Mouse (Mus musculus) left cerebral cortex, postnatal 4 days (tissue): ENCODE data around the gene Cep95. TPM values are rescaled to one million over a fixed set of nuclear protein-coding genes. Genes with fewer than 3 reads are reported as not detected.
A peak's percentile ranks its signal among the peaks of the same experiment; 100 is the strongest.
"Not testable (repeated sequence)": the region's sequence is repeated elsewhere in the genome, so short reads cannot be mapped to it uniquely, and the experiment has no call there.

Source experiments
- DNase-seq: peaks from one replicate; pipeline ENCODE4 v3.0.0-alpha.2; 2022
- intact Hi-C: fragments of 180-260 bp; cut with DNase I; formaldehyde crosslinking; loops from one replicate; pipeline ENCODE4 v1.15.1; 2025
- total RNA-seq, 2 experiments: library from RNA; stranded (reverse); gene quantifications; 2 replicates each; pipeline ENCODE4 v1.2.3; 2021

The Cep95 gene
- total RNA-seq, 2 experiments from 2014 or later = 14.6 to 19.6 TPM

DNA sequence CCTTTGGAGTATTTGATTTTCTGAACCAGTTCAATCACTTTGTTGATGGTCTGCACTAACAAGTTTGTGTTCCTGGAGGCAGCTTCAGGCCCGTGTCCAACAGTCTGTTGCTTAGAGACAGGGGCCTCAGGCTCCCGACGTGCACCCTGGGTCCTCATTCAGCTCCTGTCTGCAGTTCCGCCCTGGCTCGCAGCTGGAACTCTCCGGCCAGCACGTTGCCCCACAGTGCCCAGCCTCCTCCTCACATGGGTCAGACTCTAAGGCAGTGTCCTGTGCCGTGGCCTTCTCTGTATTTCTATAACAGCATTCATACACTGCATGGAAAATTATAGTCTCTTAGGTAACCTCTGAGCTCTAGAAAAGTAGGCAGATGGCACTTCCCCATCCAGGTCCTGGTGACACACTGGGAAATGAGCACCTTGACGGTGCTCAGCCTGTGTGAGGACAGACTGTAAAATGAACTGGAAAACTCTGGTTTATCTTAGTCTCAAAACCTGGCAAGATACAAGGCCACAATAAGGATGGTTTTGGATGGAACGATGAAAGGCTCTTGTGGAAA, 13.1 kb downstream of the Cep95 start:
- intact Hi-C loops = no loop called here

DNA sequence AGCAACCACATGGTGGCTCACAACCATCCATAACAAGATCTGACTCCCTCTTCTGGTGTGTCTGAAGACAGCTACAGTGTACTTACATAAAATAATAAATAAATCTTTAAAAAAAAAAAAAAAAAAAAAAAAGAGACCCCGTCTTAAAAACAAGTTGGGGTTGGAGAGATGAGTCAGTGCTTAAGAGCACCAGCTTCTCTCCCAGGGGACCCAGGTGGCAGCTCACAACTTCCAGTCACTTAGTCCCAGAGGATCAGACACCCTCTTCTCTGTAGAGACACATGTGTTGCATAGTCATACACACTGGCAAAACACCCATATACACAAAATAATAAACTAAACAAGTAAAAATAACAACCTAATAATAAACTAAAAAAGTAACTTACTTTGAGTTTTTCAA, 18.4 kb downstream of the Cep95 start:
- DNase-seq, intact Hi-C loops: not testable (repeated sequence)

More for the DNA sequence above, 13.1 kb downstream of the Cep95 start:
- DNase-seq = no peak

DNA sequence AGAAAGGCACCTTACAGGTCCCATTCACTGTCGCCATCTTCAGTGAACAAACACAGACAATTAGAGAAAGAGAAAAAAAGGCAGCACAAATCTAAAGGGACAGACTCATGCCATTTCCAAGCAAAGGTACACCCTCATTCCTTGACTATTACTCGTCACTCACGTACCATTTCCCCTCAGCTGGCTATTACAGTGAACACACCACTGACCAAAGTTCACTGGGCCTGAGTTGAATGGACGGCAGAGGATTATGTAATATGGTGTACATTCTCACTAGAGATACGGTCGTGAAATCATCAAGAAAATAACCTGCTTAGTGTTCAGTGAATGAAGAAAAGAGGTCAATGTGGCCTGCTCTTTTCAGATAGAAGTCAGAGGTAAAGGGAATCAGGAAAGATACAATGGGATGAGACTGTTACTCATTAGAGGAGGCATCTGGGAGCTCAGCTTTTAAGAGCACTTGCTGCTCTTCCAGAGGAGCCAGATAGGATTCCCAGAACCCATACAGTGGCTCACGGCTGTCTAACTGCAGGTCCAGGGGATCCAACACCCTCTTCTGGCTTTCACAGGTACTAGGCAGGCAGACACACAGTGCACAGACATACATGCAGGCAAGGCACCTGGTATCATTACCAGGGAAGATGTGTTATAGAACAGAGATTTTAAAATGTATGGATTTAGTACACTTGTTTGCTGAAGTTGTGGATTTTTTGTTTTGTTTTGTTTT, 23.5 kb downstream of the Cep95 start:
- DNase-seq = no peak
- intact Hi-C loops = no loop called here

DNA sequence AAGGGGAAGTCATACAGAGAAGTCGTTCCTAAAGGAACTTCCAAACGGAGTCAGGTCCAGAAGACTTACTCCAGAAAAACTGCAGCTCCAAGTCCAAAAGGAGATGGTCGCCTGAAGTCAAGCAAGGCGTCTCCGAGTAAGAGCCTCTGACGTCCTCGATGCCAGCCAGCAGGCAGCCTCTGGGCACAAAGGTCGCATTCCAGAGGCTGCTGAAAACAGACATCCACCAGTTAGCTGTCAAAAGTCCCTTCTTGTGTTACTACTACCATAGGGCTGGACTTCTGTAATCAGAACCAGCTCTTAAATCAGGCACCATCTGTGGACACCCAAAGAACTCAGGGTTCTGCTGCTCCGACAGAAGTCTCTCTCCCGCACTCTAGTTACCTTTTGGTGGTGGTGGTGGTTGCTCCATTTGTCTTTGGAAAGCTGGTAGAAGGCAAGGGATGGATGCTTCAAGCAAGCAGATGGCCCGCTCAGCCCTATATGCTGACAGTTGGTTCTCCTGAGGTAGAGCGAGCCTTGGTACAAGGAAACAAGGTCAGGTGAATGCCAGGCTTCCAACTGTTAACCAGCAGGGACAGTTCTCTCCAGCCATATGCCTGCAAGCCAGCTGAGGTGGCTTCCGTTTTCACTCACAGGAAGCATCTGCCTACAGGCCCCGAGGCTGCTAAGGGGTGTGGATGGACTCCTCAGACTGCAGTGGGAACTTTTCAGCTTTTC, 25.7 kb downstream of the Cep95 start:
- intact Hi-C loops = no loop called here
- DNase-seq = peak; percentile 73

DNA sequence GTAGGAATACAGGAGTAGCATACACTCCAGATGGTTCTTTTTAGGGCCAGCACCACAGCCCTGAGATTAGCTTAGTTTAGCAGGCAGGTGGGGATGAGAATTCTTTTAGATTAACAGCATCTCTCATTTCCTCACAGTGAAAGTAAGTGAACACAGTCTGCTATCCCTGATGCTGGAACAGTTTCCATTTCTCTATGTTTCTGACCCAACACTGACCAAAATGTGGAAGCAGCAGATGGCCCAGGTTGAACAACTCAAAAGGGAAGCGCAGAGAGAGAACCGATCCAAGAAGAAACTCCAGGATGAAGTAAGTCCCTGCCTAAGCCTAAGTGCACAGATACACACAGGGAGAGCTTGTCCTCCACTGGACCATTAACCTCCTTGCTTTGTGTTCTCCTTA, 26.3 kb downstream of the Cep95 start:
- no peak for DNase-seq
- intact Hi-C loops = no loop called here

DNA sequence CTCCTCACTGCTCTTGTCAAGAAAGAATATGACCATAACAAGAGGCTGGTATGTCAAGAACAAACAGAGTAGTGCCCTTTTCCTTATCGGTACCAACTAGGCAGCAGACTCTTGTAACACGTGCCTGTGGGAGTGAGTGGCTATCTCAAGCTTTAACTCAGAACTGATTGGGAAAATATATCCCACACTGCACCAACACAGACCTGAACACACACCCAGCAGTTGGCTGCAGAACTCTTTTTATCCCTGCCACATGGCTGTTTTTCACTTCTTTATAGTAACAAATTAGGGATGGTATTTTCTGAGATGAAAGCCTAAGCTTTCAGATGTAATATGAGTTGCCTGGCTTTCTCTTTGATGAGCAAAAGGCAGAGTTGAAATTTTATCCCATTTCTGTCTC, 26.7 kb downstream of the Cep95 start:
- DNase-seq = no peak
- intact Hi-C loops = no loop called here

- DNase-seq = peak; percentile 48
- intact Hi-C loops = no loop called here
These were observed 27.3 kb downstream of the Cep95 start for GRCm38 (mm10) chr11:106816316-106816715.

DNA sequence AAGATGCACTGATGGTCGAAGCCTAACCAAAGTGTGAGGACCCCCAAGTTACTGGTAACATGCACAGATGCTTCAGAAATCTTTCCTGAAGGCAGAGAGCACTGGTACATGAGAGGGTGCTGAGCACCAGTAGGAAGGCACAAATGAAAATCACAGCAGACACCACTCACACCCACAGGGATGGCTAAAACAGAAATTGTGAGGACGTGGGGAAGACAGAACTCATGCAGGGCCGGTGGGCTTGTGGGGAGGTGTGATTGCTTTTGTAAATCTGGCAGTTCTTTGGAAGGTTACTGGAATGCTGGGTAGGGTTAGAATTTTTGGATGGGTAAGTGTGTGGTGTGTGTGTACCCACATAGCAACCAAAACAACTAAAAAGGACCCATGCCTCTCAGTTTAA, 28.1 kb downstream of the Cep95 start:
- no peak for DNase-seq
- intact Hi-C loops = no loop called here

DNA sequence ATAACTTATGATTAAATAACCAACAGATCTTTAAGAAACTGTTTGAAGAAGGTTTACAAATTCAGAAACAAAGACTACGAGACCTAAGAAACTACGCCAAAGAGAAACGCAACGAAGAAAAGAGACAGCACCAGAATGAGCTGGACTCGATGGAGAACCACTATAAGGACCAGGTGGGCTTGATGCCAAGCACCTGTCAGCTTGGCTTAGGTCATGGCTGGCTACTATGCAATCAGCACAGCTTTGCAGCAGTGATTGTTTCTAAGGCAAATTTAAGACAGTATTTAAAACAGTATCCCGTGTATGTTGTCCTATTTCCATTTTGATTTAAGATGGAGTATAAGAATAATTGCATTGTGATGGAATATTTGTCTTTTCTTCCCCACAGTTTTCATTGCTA, 28.8 kb downstream of the Cep95 start:
- DNase-seq = peak; percentile 80
- intact Hi-C loops = no loop called here

GRCm38 (mm10) chr11:106818341-106818740, 29.3 kb downstream of the Cep95 start:
- DNase-seq = peak; percentile 50
- intact Hi-C loops = no loop called here

- DNase-seq = peak; percentile 45
- intact Hi-C loops = no loop called here
These were observed 30.5 kb downstream of the Cep95 start for GRCm38 (mm10) chr11:106819595-106819994.

DNA sequence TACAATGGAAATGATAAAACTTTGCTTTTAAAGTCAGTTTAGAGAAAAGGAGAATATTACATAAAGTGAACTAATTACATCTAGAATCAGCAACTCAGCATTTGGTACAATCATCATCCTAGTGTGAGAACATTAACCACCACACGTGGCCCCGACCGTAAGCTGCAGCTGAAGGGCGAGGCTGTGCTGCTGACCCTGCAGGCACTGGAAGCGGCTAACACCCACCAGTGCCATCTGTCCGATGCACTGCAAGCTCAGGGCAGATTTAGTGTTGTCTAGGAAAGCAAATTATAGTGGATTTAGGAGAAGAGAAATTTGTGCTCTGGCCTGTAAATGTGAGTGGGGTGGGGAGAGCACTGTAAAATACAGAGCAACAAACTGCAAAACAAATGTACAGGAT, 31.2 kb downstream of the Cep95 start:
- peak; percentile 51 for DNase-seq

GRCm38 (mm10) chr11:106820972-106821371, 31.9 kb downstream of the Cep95 start:
- peak; percentile 43 for DNase-seq

More for the DNA sequence above, 31.2 kb downstream of the Cep95 start:
- intact Hi-C loops = no loop called here

DNA sequence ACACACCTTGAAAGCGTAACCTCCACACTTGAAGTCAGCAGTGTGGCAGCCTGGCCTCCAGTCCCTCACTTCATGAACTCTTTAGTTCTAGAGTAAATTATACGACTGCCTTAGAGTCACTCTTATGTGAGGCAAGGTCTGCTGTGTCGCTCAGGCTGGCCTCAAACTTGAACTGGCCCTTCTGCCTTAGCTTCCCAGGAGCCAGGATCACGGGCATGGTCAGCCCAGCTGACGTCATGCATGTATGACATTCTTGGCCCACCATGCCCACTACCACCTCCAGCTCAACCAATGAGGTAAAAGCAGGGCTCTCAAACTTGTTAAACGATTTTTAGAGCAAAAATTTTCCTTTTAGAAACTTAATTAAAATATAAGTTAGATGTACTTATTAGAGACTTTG, 32.3 kb downstream of the Cep95 start:
- intact Hi-C loops = no loop called here

More at GRCm38 (mm10) chr11:106820972-106821371, 31.9 kb downstream of the Cep95 start:
- intact Hi-C loops = no loop called here

DNA sequence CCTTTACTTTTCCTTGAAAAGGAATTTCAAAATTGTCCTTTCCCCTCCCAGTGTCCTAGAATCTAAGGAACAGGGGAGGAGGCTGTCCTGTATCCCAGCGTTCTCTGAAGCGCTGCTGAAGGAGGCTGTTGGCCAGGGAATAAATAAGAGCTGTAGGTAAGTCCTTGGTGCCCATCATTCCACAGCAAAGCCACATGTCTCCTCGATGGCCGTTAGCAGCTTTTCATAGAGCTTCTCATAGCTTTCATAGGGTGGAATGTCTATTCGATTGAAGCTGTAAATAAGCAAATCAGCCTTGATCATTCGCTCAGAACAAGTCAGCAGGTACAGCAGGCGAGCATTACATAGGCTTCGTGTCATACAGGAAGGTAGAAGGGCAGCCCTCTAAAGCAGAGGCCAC, 33.4 kb downstream of the Cep95 start:
- DNase-seq = no peak
- intact Hi-C loops = no loop called here

More for the DNA sequence above, 32.3 kb downstream of the Cep95 start:
- no peak for DNase-seq

DNA sequence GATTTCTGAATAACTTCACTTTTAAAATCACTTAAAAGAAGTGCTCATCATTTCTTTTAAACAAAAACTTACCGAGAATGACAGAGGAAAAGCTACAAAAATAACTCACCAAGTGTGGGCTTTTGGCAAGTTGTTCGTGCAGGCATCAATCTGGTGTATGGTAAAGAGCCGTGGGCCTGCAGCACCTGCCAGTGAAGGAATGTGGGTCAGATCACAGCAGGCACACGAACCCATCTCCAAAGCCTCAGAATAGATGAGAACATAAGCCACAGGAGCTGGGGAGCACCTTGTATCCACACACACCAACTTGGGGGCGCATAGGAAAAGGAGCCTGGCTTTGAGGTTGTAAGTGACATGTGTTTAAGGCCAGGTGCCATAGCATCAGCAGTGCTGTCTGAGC, 33.9 kb downstream of the Cep95 start:
- DNase-seq = peak; percentile 36
- intact Hi-C loops = no loop called here

DNA sequence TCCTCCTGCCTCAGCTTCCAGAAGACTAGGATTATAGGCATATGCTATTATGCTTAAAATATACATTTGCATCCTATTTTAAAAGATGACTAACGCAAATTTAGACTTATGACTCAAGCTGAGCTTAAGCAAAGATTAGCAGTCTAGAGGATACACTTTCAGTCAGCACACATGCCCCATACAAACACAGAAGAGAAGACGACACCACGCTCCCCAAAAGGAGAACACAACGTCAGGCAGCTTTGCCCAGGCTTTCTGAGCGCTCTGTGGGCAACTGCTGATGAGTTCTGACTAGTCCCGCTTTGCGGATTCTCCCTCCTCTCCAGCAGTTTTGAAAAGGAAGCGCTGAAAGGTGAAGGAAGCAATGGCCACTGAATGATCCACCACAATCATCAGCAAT, 34.7 kb downstream of the Cep95 start:
- intact Hi-C loops = no loop called here
- DNase-seq = no peak

GRCm38 (mm10) chr11:106824403-106824802, 35.4 kb downstream of the Cep95 start:
- no peak for DNase-seq
- intact Hi-C loops = no loop called here

DNA sequence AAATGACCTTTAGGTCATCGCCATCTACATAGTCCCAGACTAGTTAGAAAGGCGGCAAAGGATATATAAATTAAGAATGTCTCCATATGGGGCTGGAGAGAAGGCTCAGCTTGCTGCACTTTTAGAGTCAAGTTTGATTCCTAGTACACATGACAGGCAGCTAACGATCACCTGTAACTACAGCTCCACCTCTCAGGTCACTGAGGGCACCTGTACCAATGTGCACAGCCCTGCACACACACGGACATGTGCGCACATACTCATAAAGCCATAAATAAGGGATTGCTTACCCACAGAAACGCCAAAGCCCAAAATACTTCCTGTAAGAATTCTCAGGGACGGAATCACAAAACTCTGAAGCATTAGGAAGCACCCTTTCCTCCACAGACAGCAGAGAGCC, 39.0 kb downstream of the Cep95 start:
- no peak for DNase-seq
- intact Hi-C loops = no loop called here

GRCm38 (mm10) chr11:106842002-106842401, 53.0 kb downstream of the Cep95 start:
- DNase-seq = no peak
- intact Hi-C loops = no loop called here

DNA sequence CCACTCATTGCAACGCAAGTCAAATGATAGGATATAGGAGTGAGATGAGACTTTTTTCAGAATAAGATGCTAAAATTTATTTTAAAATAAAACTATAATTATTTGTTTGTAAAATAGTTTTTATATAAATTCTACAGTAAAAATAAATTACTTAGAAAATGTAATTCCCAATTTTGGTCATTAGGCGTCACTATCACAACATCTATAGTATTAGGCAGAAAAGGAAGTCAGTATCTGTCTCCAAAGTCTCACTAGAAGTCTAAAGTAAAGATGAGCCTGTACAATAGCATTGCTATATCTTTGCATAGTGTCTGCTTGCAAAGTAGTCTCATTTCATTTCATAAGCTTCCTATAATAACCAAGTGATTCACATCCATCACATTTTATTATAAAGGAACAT, 62.4 kb downstream of the Cep95 start:
- no peak for DNase-seq
- intact Hi-C loops = loop anchor here (10.0 kb wide), 1 partner anchor 123 kb away; no protein-coding TSS in a partner anchor
